Mouse (Mus musculus): ENCODE data around the gene Ttc23l. TPM values are rescaled to one million over a fixed set of nuclear protein-coding genes. Genes with fewer than 3 reads are reported as not detected.

Ttc23l gene
- polyA plus RNA-seq (2016; fragmentation: Nextera tagmentation; extraction: Ambion mirVana) = not detected in 2 replicates

- H3K4me1 ChIP-seq = no peaks in the 10 kb centered on the region
- H3K9ac ChIP-seq = no peak within 1 kb of the TSS
- no peaks in the 10 kb centered on the region for H3K27me3 ChIP-seq (replicated peaks)
- no peak within 1 kb of the TSS for H3K27ac ChIP-seq
- no peaks in the 10 kb centered on the region for H3K36me3 ChIP-seq
- no peak within 1 kb of the TSS for H3K4me2 ChIP-seq
- ATAC-seq = no peak
- WGBS (ENCODE audit: insufficient replicate concordance) = 73% methylated on average over 13 of the region's 13 CpGs
- H3K9me3 ChIP-seq (replicated peaks) = no peaks in the 10 kb centered on the region
- no peak within 1 kb of the TSS for H3K4me3 ChIP-seq
Observed at GRCm38 (mm10) chr15:10558465-10558864, at the start of gene Ttc23l. Gene Ttc23l (minus strand): TSS chr15:10558668.

- Histone ChIP-seq H3K36me3 (no peaks in the 10 kb centered on the region; the same call in none of the 2 replicates), H3K4me3 (no peak overlapping the region), H3K9me3 (replicated peaks) (no peaks in the 10 kb centered on the region), H3K27me3 (replicated peaks) (no peaks in the 10 kb centered on the region), H3K4me2 (no peak overlapping the region), H3K9ac (no peak overlapping the region), H3K27ac (no peak overlapping the region), H3K4me1 (no peaks in the 10 kb centered on the region)
- ATAC-seq = no peak
- WGBS (ENCODE audit: insufficient replicate concordance) = 59% methylated on average over 7 of the region's 7 CpGs
Observed at GRCm38 (mm10) chr15:10599413-10599812, 40.9 kb upstream of the Ttc23l start.

GRCm38 (mm10) chr15:10598259-10599225, 40.1 kb upstream of the Ttc23l start:
- no peaks in the 10 kb centered on the region for H3K4me1 ChIP-seq
- no peak overlapping the region for H3K4me3 ChIP-seq
- 79% methylated on average over 16 of the region's 16 CpGs for WGBS (ENCODE audit: insufficient replicate concordance)
- H3K27ac ChIP-seq = no peak overlapping the region
- no peak overlapping the region for H3K9ac ChIP-seq
- H3K9me3 ChIP-seq (replicated peaks) = no peaks in the 10 kb centered on the region
- no peak overlapping the region for H3K4me2 ChIP-seq
- H3K27me3 ChIP-seq (replicated peaks) = no peaks in the 10 kb centered on the region
- H3K36me3 ChIP-seq = no peaks in the 10 kb centered on the region; the same call in 1 of the 2 replicates
- ATAC-seq = no peak

- Histone ChIP-seq H3K36me3 (peaks cover 2% of the 10 kb centered on the region; the same call in 1 of the 2 replicates), H3K27me3 (replicated peaks) (no peaks in the 10 kb centered on the region), H3K4me3 (no peak overlapping the region), H3K27ac (no peak overlapping the region), H3K9me3 (replicated peaks) (no peaks in the 10 kb centered on the region), H3K9ac (no peak overlapping the region), H3K4me1 (no peaks in the 10 kb centered on the region), H3K4me2 (no peak overlapping the region)
- 76% methylated on average over 9 of the region's 9 CpGs for WGBS (ENCODE audit: insufficient replicate concordance)
- no peak for ATAC-seq
Observed at GRCm38 (mm10) chr15:10596871-10597270, 38.4 kb upstream of the Ttc23l start.

GRCm38 (mm10) chr15:10595408-10595807, 36.9 kb upstream of the Ttc23l start:
- no peak overlapping the region for H3K9ac ChIP-seq
- ATAC-seq = no peak
- H3K4me3 ChIP-seq = no peak overlapping the region
- H3K27me3 ChIP-seq (replicated peaks) = no peaks in the 10 kb centered on the region
- WGBS (ENCODE audit: insufficient replicate concordance) = 80% methylated on average over 6 of the region's 6 CpGs
- no peak overlapping the region for H3K27ac ChIP-seq
- H3K9me3 ChIP-seq (replicated peaks) = no peaks in the 10 kb centered on the region
- H3K4me2 ChIP-seq = no peak overlapping the region
- H3K36me3 ChIP-seq = peaks cover 2% of the 10 kb centered on the region; the same call in 1 of the 2 replicates
- no peaks in the 10 kb centered on the region for H3K4me1 ChIP-seq

GRCm38 (mm10) chr15:10594910-10595309, 36.4 kb upstream of the Ttc23l start:
- Histone ChIP-seq H3K9me3 (replicated peaks) (no peaks in the 10 kb centered on the region), H3K27ac (no peak overlapping the region), H3K4me3 (no peak overlapping the region), H3K4me2 (no peak overlapping the region), H3K36me3 (peaks cover 2% of the 10 kb centered on the region; the same call in 1 of the 2 replicates), H3K27me3 (replicated peaks) (no peaks in the 10 kb centered on the region), H3K4me1 (no peaks in the 10 kb centered on the region), H3K9ac (no peak overlapping the region)
- no peak for ATAC-seq
- 84% methylated on average over 10 of the region's 10 CpGs for WGBS (ENCODE audit: insufficient replicate concordance)

GRCm38 (mm10) chr15:10593094-10593493, 34.6 kb upstream of the Ttc23l start:
- no peaks in the 10 kb centered on the region for H3K9me3 ChIP-seq (replicated peaks)
- H3K9ac ChIP-seq = no peak overlapping the region
- ATAC-seq = no peak
- H3K27ac ChIP-seq = no peak overlapping the region
- no peaks in the 10 kb centered on the region for H3K27me3 ChIP-seq (replicated peaks)
- WGBS (ENCODE audit: insufficient replicate concordance) = 70% methylated on average over 6 of the region's 6 CpGs
- peaks cover 2% of the 10 kb centered on the region; the same call in 1 of the 2 replicates for H3K36me3 ChIP-seq
- H3K4me3 ChIP-seq = no peak overlapping the region
- H3K4me1 ChIP-seq = no peaks in the 10 kb centered on the region
- H3K4me2 ChIP-seq = no peak overlapping the region

- H3K9ac ChIP-seq = no peak overlapping the region
- H3K4me2 ChIP-seq = no peak overlapping the region
- H3K4me1 ChIP-seq = no peaks in the 10 kb centered on the region
- H3K9me3 ChIP-seq (replicated peaks) = no peaks in the 10 kb centered on the region
- no peak overlapping the region for H3K27ac ChIP-seq
- H3K36me3 ChIP-seq = peaks cover 4% of the 10 kb centered on the region; the same call in 1 of the 2 replicates
- ATAC-seq = no peak
- no peak overlapping the region for H3K4me3 ChIP-seq
- no peaks in the 10 kb centered on the region for H3K27me3 ChIP-seq (replicated peaks)
- 56% methylated on average over 2 of the region's 2 CpGs for WGBS (ENCODE audit: insufficient replicate concordance)
Observed at GRCm38 (mm10) chr15:10586565-10586964, 28.1 kb upstream of the Ttc23l start.

GRCm38 (mm10) chr15:10584359-10585187, 26.1 kb upstream of the Ttc23l start:
- 68% methylated on average over 10 of the region's 10 CpGs for WGBS (ENCODE audit: insufficient replicate concordance)
- no peaks in the 10 kb centered on the region for H3K9me3 ChIP-seq (replicated peaks)

GRCm38 (mm10) chr15:10583408-10583807, 24.9 kb upstream of the Ttc23l start:
- peak; percentile 70 for ATAC-seq
- H3K9ac ChIP-seq = no peak overlapping the region
- H3K27me3 ChIP-seq (replicated peaks) = no peaks in the 10 kb centered on the region
- no peak overlapping the region for H3K27ac ChIP-seq
- H3K4me2 ChIP-seq = no peak overlapping the region
- H3K36me3 ChIP-seq = peaks cover 7% of the 10 kb centered on the region; the same call in 1 of the 2 replicates
- no peaks in the 10 kb centered on the region for H3K9me3 ChIP-seq (replicated peaks)
- H3K4me3 ChIP-seq = no peak overlapping the region
- WGBS (ENCODE audit: insufficient replicate concordance) = 48% methylated on average over 8 of the region's 8 CpGs
- H3K4me1 ChIP-seq = no peaks in the 10 kb centered on the region

More at GRCm38 (mm10) chr15:10584359-10585187, 26.1 kb upstream of the Ttc23l start:
- Histone ChIP-seq H3K4me3 (no peak overlapping the region), H3K27ac (no peak overlapping the region), H3K27me3 (replicated peaks) (no peaks in the 10 kb centered on the region), H3K36me3 (peaks cover 4% of the 10 kb centered on the region; the same call in 1 of the 2 replicates), H3K4me2 (no peak overlapping the region), H3K4me1 (no peaks in the 10 kb centered on the region), H3K9ac (no peak overlapping the region)
- no peak for ATAC-seq

GRCm38 (mm10) chr15:10579159-10579558, 20.7 kb upstream of the Ttc23l start:
- 76% methylated on average over 3 of the region's 3 CpGs for WGBS (ENCODE audit: insufficient replicate concordance)
- no peak overlapping the region for H3K4me2 ChIP-seq
- H3K4me3 ChIP-seq = no peak overlapping the region
- no peaks in the 10 kb centered on the region for H3K9me3 ChIP-seq (replicated peaks)
- peaks cover 31% of the 10 kb centered on the region for H3K36me3 ChIP-seq
- no peaks in the 10 kb centered on the region for H3K27me3 ChIP-seq (replicated peaks)
- H3K27ac ChIP-seq = no peak overlapping the region
- ATAC-seq = no peak
- H3K4me1 ChIP-seq = no peaks in the 10 kb centered on the region
- H3K9ac ChIP-seq = no peak overlapping the region

Measured in liver, embryonic 12.5 days (tissue).